Mouse (Mus musculus) ES-Bruce4 (cell line): ENCODE data around the gene Kank1. TPM values are rescaled to one million over a fixed set of nuclear protein-coding genes. Genes with fewer than 3 reads are reported as not detected.

ENCODE experiments used
- H3K27ac ChIP-seq: 2 replicates; pipeline ENCODE4 v1.5.1; 2012; ENCODE audit warnings: low read length, inconsistent platforms; ENCODE audit not compliant: insufficient read depth
- H3K27me3 ChIP-seq: 2 replicates; pipeline ENCODE4 v1.6.1; 2012; ENCODE audit warnings: mild to moderate bottlenecking, low read length, inconsistent platforms; ENCODE audit not compliant: control insufficient read depth, poor library complexity, insufficient read depth, severe bottlenecking
- H3K36me3 ChIP-seq: 2 replicates; pipeline ENCODE4 v1.6.1; 2012; ENCODE audit warnings: inconsistent platforms, mild to moderate bottlenecking, low read length, moderate library complexity; ENCODE audit not compliant: control insufficient read depth, poor library complexity, insufficient read depth, severe bottlenecking
- H3K4me1 ChIP-seq: one replicate; pipeline ENCODE4 v1.8.1; 2011; ENCODE audit warnings: low read length; ENCODE audit not compliant: control insufficient read depth, insufficient read depth
- H3K4me3 ChIP-seq: 2 replicates; pipeline ENCODE4 v1.5.1; 2011; ENCODE audit warnings: low read depth, mild to moderate bottlenecking, low read length
- H3K9ac ChIP-seq: 2 replicates; pipeline ENCODE4 v1.6.1; 2012; ENCODE audit warnings: low read depth, mild to moderate bottlenecking, inconsistent platforms; ENCODE audit not compliant: poor library complexity, severe bottlenecking
- H3K9me3 ChIP-seq: replicated peaks from 2 replicates; pipeline ENCODE4 v1.6.1; 2012; ENCODE audit warnings: mild to moderate bottlenecking, low read length, inconsistent platforms; ENCODE audit not compliant: control insufficient read depth, poor library complexity, insufficient read depth, severe bottlenecking
- CTCF ChIP-seq: IDR thresholded peaks from one replicate; pipeline ENCODE4 v1.8.1; 2011; ENCODE audit warnings: low read depth, low read length
- EP300 ChIP-seq: IDR thresholded peaks from 2 replicates; pipeline ENCODE4 v1.6.1; 2011; ENCODE audit warnings: low read depth, low read length; ENCODE audit not compliant: insufficient read depth
- POLR2A ChIP-seq: IDR thresholded peaks from one replicate; pipeline ENCODE4 v1.8.1; 2011; ENCODE audit warnings: low read length; ENCODE audit not compliant: insufficient read depth
- polyA plus RNA-seq: library from polyadenylated mRNA; stranded (reverse); fragments of >200 nt; gene quantifications from 2 replicates; pipeline ENCODE4 v1.2.4, GENCODE M21; 2011; ENCODE audit warnings: low read depth; ENCODE audit not compliant: missing spikeins, insufficient read depth, insufficient read length

Kank1 gene
- polyA plus RNA-seq, 1 experiment, result 44.1 TPM

GRCm38 (mm10) chr19:25438246-25438645 lies 201.5 kb downstream of the Kank1 start:
- Histone ChIP-seq H3K4me3 (no peak overlapping the region), H3K9me3 (no peaks in the 10 kb centered on the region), H3K27me3 (no peaks in the 10 kb centered on the region), H3K9ac (no peak overlapping the region), H3K27ac (no peak overlapping the region), H3K36me3 (no peaks in the 10 kb centered on the region), H3K4me1 (no peaks in the 10 kb centered on the region)
- TF ChIP-seq POLR2A, result no peak
- TF ChIP-seq EP300, result no peak
- no peak for TF ChIP-seq CTCF

DNA sequence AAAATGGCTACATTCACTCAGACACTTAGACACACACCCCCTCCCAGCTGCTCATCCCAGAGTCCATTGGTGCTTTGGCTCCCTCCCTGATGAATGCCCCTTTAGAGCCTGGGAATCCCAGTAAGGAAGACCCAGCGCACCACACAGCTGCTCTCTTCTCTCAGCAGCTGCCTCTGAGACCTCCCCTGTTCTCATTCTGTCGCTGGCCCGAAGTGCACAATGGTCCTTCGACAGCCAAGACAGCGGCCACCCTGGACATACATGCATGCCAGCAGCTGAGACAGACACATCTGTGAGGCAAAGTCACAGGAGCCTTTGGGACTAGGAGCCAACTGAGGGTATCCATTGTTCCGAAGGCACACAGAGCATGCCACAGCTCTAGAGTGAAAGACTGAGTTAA lies 203.0 kb downstream of the Kank1 start:
- no peaks in the 10 kb centered on the region for H3K4me1 ChIP-seq
- no peak overlapping the region for H3K9ac ChIP-seq
- no peak overlapping the region for H3K27ac ChIP-seq
- no peaks in the 10 kb centered on the region for H3K9me3 ChIP-seq
- no peak overlapping the region for H3K4me3 ChIP-seq
- H3K36me3 ChIP-seq, result no peaks in the 10 kb centered on the region
- H3K27me3 ChIP-seq, result no peaks in the 10 kb centered on the region
- TF ChIP-seq POLR2A (no peak), CTCF (no peak), EP300 (no peak)

DNA sequence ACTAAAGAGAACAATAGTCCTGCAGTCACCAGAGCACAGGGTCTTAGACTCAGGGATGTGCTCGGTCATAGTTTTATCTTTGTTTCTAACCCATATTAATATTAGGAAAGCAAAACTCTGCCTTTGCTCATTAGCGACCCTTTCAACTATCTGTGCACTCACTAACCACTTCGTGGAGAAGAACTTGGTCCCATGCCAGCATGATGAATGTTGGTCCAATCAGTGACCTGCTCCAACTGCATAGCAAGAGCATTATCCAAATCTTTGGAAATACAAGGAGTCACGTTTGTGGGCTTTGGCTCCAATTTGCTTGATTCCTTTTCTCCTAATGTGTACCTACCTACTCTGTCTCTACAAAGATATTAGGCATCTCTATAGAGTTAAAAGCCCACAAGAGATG lies 204.0 kb downstream of the Kank1 start:
- TF ChIP-seq CTCF (no peak), EP300 (no peak), POLR2A (no peak)
- no peak overlapping the region for H3K4me3 ChIP-seq
- no peaks in the 10 kb centered on the region for H3K4me1 ChIP-seq
- no peaks in the 10 kb centered on the region for H3K36me3 ChIP-seq
- no peaks in the 10 kb centered on the region for H3K27me3 ChIP-seq
- no peak overlapping the region for H3K27ac ChIP-seq
- no peaks in the 10 kb centered on the region for H3K9me3 ChIP-seq
- no peak overlapping the region for H3K9ac ChIP-seq

- Histone ChIP-seq H3K27ac (no peak overlapping the region), H3K9ac (no peak overlapping the region), H3K36me3 (no peaks in the 10 kb centered on the region), H3K4me3 (no peak overlapping the region), H3K4me1 (no peaks in the 10 kb centered on the region), H3K9me3 (no peaks in the 10 kb centered on the region), H3K27me3 (no peaks in the 10 kb centered on the region)
- TF ChIP-seq POLR2A (no peak), CTCF (peak; percentile 24)
Measured at GRCm38 (mm10) chr19:25445054-25445453, 208.3 kb downstream of the Kank1 start.

DNA sequence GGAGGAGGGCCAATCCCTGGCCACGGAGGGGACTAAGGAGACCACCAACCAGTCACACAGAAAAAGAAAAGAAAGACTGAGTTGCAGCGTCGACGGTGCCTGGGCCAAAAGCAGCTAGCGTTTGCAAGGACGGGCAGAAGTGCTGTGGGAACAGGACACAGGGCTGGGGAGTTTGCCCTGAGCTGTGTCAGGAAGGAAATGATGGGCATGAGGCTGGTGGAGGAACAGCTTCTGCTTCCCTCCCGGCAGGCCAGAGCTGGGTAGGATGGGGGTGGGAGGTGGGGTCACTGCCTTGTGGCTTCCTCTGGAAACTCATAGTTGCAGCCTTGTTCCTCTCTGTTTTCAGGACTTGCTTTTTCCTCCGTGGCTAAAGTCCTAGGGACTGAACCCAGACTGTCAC lies 209.1 kb downstream of the Kank1 start:
- Histone ChIP-seq H3K36me3 (no peaks in the 10 kb centered on the region), H3K4me3 (no peak overlapping the region), H3K9me3 (no peaks in the 10 kb centered on the region), H3K9ac (no peak overlapping the region), H3K27me3 (no peaks in the 10 kb centered on the region), H3K4me1 (no peaks in the 10 kb centered on the region), H3K27ac (no peak overlapping the region)
- no peak for TF ChIP-seq POLR2A

GRCm38 (mm10) chr19:25446683-25447082 lies 209.9 kb downstream of the Kank1 start:
- Histone ChIP-seq H3K4me1 (no peaks in the 10 kb centered on the region), H3K36me3 (no peaks in the 10 kb centered on the region)
- TF ChIP-seq EP300 (no peak), POLR2A (no peak)

DNA sequence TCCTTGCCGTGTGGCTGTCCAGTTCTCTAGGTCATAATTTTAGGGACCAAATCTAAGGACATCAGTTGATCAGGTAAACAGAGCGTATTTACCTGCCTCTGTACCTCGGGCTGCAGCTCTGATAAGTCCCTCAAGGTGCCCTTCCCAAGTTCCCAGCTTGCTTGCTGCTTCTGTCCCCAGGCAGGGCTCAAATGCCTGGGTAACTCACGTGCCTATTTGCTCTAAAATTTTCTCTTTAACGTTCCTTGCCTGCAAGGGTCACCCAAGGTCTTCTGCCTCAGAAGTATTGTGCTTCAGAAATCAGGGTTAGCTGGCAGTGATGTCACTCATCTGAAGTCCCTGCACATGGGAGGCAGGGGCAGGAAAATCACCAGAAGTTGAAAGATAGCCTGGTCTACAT lies 210.6 kb downstream of the Kank1 start:
- no peak for TF ChIP-seq EP300
- TF ChIP-seq POLR2A, result no peak
- TF ChIP-seq CTCF, result no peak
- no peaks in the 10 kb centered on the region for H3K9me3 ChIP-seq
- no peak overlapping the region for H3K4me3 ChIP-seq

More at GRCm38 (mm10) chr19:25446683-25447082, 209.9 kb downstream of the Kank1 start:
- H3K4me3 ChIP-seq, result no peak overlapping the region
- H3K27me3 ChIP-seq, result no peaks in the 10 kb centered on the region
- H3K9me3 ChIP-seq, result no peaks in the 10 kb centered on the region
- no peak overlapping the region for H3K27ac ChIP-seq
- H3K9ac ChIP-seq, result no peak overlapping the region

More for the DNA sequence above, 210.6 kb downstream of the Kank1 start:
- H3K27me3 ChIP-seq, result no peaks in the 10 kb centered on the region
- H3K36me3 ChIP-seq, result no peaks in the 10 kb centered on the region
- H3K4me1 ChIP-seq, result no peaks in the 10 kb centered on the region
- H3K27ac ChIP-seq, result no peak overlapping the region
- no peak overlapping the region for H3K9ac ChIP-seq
